Mouse (Mus musculus) midbrain, postnatal 0 days (tissue): ENCODE results near the gene Adamts20. TPM values are rescaled to one million over a fixed set of nuclear protein-coding genes. Genes with fewer than 3 reads are reported as not detected.
"Not testable (repeated sequence)": the region's sequence is repeated elsewhere in the genome, so short reads cannot be mapped to it uniquely, and the experiment has no call there.

Experiments
- ATAC-seq: fragments of 200-750 bp; cut with Nextera tagmentation; 2 replicates; pipeline ENCODE4 v1.8.0; 2017; ENCODE audit warnings: moderate number of reproducible peaks, mild to moderate bottlenecking, moderate TSS enrichment, moderate library complexity; ENCODE audit not compliant: low FRiP score
- DNase-seq: peaks from one replicate; pipeline ENCODE4 v3.0.0-alpha.2; 2015; ENCODE audit warnings: low spot score
- H3K27ac ChIP-seq: fragments of 300-500 bp; sonication (generic); 2 replicates; pipeline ENCODE4 v1.5.1; 2014; ENCODE audit warnings: low read depth, mild to moderate bottlenecking, low read length, mixed read lengths
- H3K27me3 ChIP-seq: fragments of 300-500 bp; sonication (generic); 2 replicates; pipeline ENCODE4 v1.6.1; 2014; ENCODE audit warnings: low read length, control low read depth, mixed read lengths; ENCODE audit not compliant: insufficient read depth
- H3K36me3 ChIP-seq: fragments of 300-500 bp; sonication (generic); 2 replicates; pipeline ENCODE4 v1.6.1; 2014; ENCODE audit warnings: low read length, control low read depth, mixed read lengths; ENCODE audit not compliant: insufficient read depth
- H3K4me1 ChIP-seq: fragments of 300-500 bp; sonication (generic); 2 replicates; pipeline ENCODE4 v1.6.1; 2014; ENCODE audit warnings: mild to moderate bottlenecking, control low read depth, antibody characterized with exemption, low read length, mixed read lengths; ENCODE audit not compliant: insufficient read depth
- H3K4me2 ChIP-seq: fragments of 300-500 bp; sonication (generic); 2 replicates; pipeline ENCODE4 v1.6.1; 2014; ENCODE audit warnings: low read depth, mild to moderate bottlenecking, low read length, mixed read lengths; ENCODE audit not compliant: poor library complexity, severe bottlenecking
- H3K4me3 ChIP-seq: fragments of 300-500 bp; sonication (generic); 2 replicates; pipeline ENCODE4 v1.5.1; 2014; ENCODE audit warnings: low read depth, mild to moderate bottlenecking, low read length, moderate library complexity
- H3K9ac ChIP-seq: fragments of 300-500 bp; sonication (generic); replicated peaks from 2 replicates; pipeline ENCODE4 v1.6.1; 2014; ENCODE audit warnings: mild to moderate bottlenecking, low read length, moderate library complexity, mixed read lengths; ENCODE audit not compliant: poor library complexity, severe bottlenecking
- H3K9me3 ChIP-seq: fragments of 300-500 bp; sonication (generic); 2 replicates; pipeline ENCODE4 v1.6.1; 2016; ENCODE audit warnings: low read length, control low read depth
- CTCF ChIP-seq: IDR thresholded peaks from 2 replicates; pipeline ENCODE4 v1.5.1; 2016; ENCODE audit warnings: antibody characterized with exemption, mild to moderate bottlenecking
- WGBS: fragments of 180-500 bp; shearing (Covaris S2); extraction: QIAGEN DNeasy Blood & Tissue Kit; methylation state at CpG from one replicate; pipeline ENCODE4 v1.1.7; 2014; 5-methylcytosine and 5-hydroxymethylcytosine counted together
- polyA plus RNA-seq: library from polyadenylated mRNA; unstranded; fragments of >200 nt; fragmentation: Nextera tagmentation; extraction: Ambion mirVana; gene quantifications from 2 replicates; pipeline ENCODE4 v1.2.1, GENCODE M21; 2015
- total RNA-seq: library from RNA; depleted of rRNA; stranded (reverse); fragments of >200 nt; gene quantifications from 2 replicates; pipeline ENCODE4 v1.2.3, GENCODE M21; 2014

The Adamts20 gene
- total and polyA plus RNA-seq, 2 experiments from 2014 or later: 3.0 to 5.8 TPM

DNA sequence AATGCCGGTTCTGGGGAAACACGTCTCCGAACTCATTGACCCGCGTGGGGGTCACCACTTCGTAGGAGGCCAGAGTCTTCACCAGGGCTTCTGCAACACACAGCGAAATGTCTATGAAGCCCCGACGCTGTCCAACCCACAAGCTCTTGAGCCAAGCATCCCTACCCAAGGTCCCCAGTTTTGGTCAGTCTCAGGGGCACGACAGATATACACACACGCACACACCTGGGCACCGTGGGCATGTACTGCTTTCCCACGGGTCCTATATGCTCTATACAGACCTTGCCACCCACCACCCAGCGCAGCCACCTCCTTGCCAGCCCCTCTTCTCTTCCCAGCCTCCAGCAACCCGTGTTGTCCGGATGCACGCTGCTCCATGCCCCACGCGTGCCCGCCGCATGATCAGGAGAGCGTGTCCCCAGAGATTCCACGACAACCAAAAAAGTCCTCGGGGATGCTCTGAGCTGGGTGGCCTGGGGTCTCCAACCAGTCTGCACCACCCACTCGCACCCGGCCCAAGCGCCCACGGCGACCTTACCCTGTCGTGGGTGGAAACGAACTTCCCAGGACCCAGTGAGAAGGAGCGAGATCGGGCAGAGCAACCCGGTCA is 61.7 kb downstream of the Adamts20 start:
- Histone ChIP-seq H3K9ac (peak overlapping the region; percentile 65), H3K36me3 (no peaks in the 10 kb centered on the region), H3K4me2 (peak overlapping the region; percentile 99), H3K4me3 (peak overlapping the region; percentile 75), H3K27me3 (peaks cover 9% of the 10 kb centered on the region), H3K4me1 (peaks cover 8% of the 10 kb centered on the region; the same call in 1 of the 2 replicates), H3K9me3 (no peaks in the 10 kb centered on the region), H3K27ac (peak overlapping the region; percentile 43)
- DNase-seq (peak; percentile 9), ATAC-seq (peak; percentile 52)
- WGBS: under 1% methylated on average over 34 of the region's 34 CpGs
- no peak for TF ChIP-seq CTCF

DNA sequence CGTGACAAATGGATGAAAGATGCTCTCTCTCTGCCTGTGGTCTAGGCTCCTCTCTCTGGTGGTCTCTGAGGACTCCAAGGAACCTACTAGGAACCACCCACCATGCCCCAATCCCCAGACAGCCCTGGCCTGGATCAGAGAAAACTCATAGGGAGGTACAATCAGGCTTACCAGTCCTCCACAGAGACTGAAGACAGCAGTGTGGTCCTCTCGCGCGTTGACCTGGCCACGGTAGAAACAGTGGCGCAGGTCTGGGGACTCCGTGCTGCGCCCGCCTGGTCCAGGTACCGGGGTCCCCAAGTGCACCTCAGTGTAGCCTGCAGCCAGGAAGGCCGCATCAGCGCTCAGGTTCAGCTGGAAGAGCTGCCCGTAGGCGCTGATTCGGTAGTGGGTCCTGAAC is 62.2 kb downstream of the Adamts20 start:
- Histone ChIP-seq H3K9me3 (no peaks in the 10 kb centered on the region), H3K4me3 (peak overlapping the region; percentile 75), H3K9ac (peak overlapping the region; percentile 65), H3K27ac (no peak overlapping the region), H3K27me3 (peaks cover 9% of the 10 kb centered on the region), H3K4me1 (peaks cover 8% of the 10 kb centered on the region; the same call in 1 of the 2 replicates), H3K4me2 (peak overlapping the region; percentile 99), H3K36me3 (no peaks in the 10 kb centered on the region)
- ATAC-seq: no peak
- peak; percentile 2 for DNase-seq
- TF ChIP-seq CTCF: no peak
- WGBS: 5% methylated on average over 15 of the region's 15 CpGs

DNA sequence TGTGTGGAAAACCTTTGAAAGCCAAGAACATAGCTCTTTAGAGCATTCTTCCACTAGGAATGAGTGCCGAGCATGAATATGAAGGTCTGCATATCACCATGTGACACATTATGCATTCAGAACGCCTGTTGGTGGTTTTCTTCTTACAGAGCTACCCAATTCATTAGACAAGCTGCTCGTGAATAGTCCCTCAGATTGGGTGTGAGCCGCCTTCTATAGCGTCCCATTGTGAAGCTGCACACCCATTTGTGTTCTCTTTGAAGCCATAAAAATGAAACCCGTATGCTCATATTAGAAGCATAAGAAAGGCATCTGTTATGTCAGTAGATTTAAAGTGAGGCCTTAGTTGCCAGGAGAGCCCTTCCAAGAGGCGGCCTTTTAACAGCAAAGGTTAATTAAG is 72.5 kb downstream of the Adamts20 start:
- no peak for TF ChIP-seq CTCF
- no peak overlapping the region for H3K9ac ChIP-seq
- H3K4me3 ChIP-seq: no peak overlapping the region
- 36% methylated on average over 7 of the region's 7 CpGs for WGBS
- H3K9me3 ChIP-seq: no peaks in the 10 kb centered on the region
- H3K27ac ChIP-seq: no peak overlapping the region
- H3K36me3 ChIP-seq: no peaks in the 10 kb centered on the region
- no peak for DNase-seq
- no peaks in the 10 kb centered on the region for H3K27me3 ChIP-seq
- H3K4me2 ChIP-seq: no peak overlapping the region
- ATAC-seq: no peak
- no peaks in the 10 kb centered on the region for H3K4me1 ChIP-seq

DNA sequence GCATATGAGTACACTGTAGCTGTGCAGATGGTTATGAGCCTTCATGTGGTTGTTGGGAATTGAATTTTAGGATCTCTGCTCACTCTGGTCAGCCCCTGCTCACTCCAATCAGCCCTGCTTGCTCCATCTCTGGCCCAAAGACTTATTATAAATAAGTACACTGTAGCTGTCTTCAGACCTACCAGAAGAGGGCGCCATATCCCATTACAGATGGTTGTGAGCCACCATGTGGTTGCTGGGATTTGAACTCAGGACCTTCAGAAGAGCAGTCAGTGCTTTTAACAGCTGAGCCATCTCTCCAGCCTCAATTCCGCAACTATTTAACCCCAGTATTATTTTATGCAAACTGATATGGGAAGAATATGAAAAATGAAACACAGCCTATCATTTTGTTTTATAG is 75.1 kb downstream of the Adamts20 start:
- not testable (repeated sequence) for H3K9me3 ChIP-seq, H3K4me1 ChIP-seq, ATAC-seq, DNase-seq, H3K36me3 ChIP-seq, H3K9ac ChIP-seq, H3K4me3 ChIP-seq, H3K4me2 ChIP-seq, H3K27ac ChIP-seq, H3K27me3 ChIP-seq
- 66% methylated on average over 2 of the region's 2 CpGs for WGBS

- H3K4me2 ChIP-seq: no peak overlapping the region
- no peak overlapping the region for H3K27ac ChIP-seq
- no peaks in the 10 kb centered on the region for H3K36me3 ChIP-seq
- H3K9ac ChIP-seq: no peak overlapping the region
- H3K4me3 ChIP-seq: no peak overlapping the region
- H3K9me3 ChIP-seq: no peaks in the 10 kb centered on the region
- DNase-seq (no peak), ATAC-seq (no peak)
- H3K4me1 ChIP-seq: no peaks in the 10 kb centered on the region
- no peak; the same call in 1 of the 2 replicates for TF ChIP-seq CTCF
- WGBS: 95% methylated on average over 6 of the region's 9 CpGs
- no peaks in the 10 kb centered on the region for H3K27me3 ChIP-seq
These were observed 85.8 kb downstream of the Adamts20 start for GRCm38 (mm10) chr15:94379425-94379824.

- no peaks in the 10 kb centered on the region for H3K9me3 ChIP-seq
- TF ChIP-seq CTCF: peak; percentile 71
- H3K27me3 ChIP-seq: no peaks in the 10 kb centered on the region
- no peaks in the 10 kb centered on the region for H3K36me3 ChIP-seq
- no peaks in the 10 kb centered on the region for H3K4me1 ChIP-seq
- no peak for ATAC-seq
- no peak overlapping the region for H3K9ac ChIP-seq
- 86% methylated on average over 7 of the region's 7 CpGs for WGBS
- H3K4me2 ChIP-seq: no peak overlapping the region
- DNase-seq: peak; percentile 43
- H3K4me3 ChIP-seq: no peak overlapping the region
- no peak overlapping the region for H3K27ac ChIP-seq
These were observed 92.7 kb downstream of the Adamts20 start for GRCm38 (mm10) chr15:94372548-94372947.
